Mouse (Mus musculus) bone marrow, adult 2 months (tissue): Measurements from ENCODE around the gene Gorab.

ENCODE experiments used
- CTCF ChIP-seq: fragments of 200-500 bp; IDR thresholded peaks from 2 replicates; pipeline ENCODE4 v1.5.1; 2011; ENCODE audit warnings: low read length, control low read depth; ENCODE audit not compliant: control insufficient read depth, insufficient read depth
- POLR2A ChIP-seq: fragments of 200-500 bp; IDR thresholded peaks from 2 replicates; pipeline ENCODE4 v1.6.1; 2011; ENCODE audit warnings: low read depth, mild to moderate bottlenecking, control low read depth, low read length, borderline replicate concordance; ENCODE audit not compliant: control insufficient read depth

- TF ChIP-seq POLR2A (peak; percentile 50; the same call in 1 of the 2 replicates), CTCF (no peak)
Observed at GRCm38 (mm10) chr1:163403498-163404126, at the start of gene Gorab.
